Mouse (Mus musculus): ENCODE measurements around the gene Dppa2.
"Not testable (repeated sequence)": the region's sequence is repeated elsewhere in the genome, so short reads cannot be mapped to it uniquely, and the experiment has no call there.

The Dppa2 gene

DNA sequence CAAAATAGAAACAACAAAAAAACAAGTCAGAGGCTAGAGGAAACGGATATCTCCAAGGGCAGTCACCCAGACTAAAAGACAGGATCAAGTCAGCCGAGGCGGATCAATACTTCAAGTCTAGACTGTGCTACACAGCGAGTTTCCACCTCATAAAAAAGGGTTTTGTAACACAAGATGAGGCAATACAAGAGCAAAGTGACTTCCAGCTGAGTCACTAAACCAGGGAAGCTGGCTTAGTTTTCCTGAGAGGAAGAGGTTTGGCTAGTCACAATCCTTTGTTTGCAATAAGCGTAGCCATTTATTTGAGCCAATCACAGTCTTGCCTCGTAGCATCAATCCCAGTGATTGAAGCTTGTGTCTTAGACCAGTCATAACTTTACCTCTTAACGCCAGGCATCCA lies at the start of gene Dppa2:
Gene Dppa2 (plus strand): TSS at position 400 of the 400 bp plus-strand sequence.
- DNase-seq = no peak

DNA sequence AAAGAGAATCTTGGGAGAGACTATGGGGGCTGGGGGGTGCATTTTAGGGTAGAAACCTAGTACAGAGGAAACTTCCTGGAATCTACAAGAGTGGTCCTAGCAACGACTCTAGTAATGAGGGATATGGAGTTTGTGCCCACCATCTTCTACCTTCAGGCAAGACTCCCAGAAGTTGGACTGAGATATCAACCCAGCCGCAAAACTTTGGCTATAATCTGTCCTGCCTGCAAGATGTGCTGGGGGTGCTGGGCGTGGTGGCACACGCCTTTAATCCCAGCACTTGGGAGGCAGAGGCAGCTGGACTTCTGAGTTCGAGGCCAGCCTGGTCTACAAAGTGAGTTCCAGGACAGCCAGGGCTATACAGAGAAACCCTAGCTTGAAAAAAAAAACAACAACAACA lies 49.1 kb upstream of the Dppa2 start:
- no peak for DNase-seq

DNA sequence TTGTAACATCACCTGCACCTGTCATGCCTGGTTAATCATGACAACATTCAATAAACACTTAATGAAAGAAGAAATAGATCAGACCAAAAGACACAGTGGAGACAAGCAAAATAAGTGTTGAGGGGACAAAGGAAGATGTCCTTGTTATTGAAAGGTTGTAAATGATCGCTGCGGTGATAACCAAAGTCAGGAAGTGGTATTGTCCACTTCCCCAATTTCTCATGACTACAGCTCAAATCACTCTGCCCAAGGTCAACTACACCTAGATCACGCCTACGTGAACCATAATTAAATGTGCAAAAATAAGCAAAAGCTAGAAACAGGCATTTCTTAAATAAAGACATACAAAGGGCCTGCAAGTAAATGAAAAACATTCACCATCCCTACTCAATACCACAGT lies 44.2 kb upstream of the Dppa2 start:
- no peak for DNase-seq

DNA sequence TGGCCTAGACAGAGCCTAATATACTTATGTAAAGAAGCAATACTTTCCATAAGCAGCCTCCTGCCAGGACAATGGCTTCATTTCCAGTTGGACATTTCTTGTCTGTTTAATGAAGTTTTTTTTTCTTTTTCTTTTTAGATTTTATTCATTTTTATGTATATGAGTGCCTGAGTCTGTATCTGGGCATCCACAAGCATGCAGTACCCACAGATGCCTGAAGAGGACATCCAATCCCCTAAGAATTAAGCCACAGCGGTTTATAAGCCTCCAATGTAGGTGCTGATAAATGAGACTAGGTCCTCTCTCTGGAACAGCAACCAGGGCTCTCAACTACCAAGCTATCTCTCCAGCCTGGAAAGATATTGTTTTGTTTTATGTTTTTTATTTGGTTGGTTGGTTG lies 40.8 kb upstream of the Dppa2 start:
- no peak for DNase-seq

DNA sequence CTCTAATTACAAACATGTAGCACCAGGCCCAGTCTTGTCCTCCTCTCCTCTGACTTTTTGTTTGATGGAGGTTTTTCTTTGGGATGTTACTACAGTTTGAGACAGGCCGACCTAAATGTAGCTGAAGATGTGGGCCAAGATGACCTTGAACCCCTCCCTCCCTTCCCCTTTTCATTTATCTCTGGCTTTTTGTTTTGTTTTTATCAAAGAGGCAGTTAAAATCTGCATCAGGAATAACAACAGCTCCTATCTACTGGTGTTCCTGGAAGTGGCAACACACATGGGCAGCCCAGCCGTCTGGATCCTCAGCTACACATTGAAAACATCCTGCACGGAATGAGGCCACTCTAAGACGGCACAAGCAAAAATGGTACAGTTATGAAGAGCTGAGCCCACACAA lies 37.9 kb upstream of the Dppa2 start:
- no peak for DNase-seq

DNA sequence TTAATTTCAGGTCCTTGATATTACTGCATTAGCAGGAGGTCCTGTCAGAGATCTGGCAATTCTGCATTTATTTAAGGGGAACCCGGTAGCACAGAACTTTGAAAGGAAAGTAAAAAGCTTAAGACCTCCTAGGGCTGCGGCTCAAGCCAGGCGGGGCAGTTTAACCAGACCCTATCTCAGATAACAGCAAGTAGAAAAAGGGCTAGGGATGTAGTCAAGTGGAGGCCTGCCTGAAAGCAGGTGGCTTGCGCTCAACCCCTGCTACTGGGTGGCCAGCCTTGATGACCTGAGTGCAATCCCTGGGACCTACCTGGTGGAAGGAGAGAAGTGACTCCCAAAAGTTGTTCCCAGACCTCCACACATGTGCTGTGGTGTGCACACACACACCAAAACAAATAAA lies 26.8 kb upstream of the Dppa2 start:
- DNase-seq = no peak

DNA sequence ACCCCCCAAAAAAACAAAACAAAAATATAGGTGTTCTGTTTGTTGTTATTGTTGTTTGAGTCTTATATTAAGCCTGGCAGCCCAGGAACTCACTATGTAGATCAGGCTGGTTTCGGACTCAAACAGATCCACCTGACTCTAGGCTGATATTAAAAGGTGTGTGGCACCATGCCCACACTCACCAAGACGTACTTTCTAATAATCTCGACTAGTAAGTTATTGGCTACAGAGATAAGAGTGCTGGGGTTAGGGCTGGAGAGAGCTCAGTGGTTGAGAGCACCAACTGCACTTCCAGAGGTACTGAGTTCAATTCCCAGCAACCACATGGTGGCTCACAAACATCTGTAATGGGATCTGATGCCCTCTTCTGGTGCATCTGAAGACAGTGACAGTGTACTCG lies 22.8 kb upstream of the Dppa2 start:
- no peak for DNase-seq

DNA sequence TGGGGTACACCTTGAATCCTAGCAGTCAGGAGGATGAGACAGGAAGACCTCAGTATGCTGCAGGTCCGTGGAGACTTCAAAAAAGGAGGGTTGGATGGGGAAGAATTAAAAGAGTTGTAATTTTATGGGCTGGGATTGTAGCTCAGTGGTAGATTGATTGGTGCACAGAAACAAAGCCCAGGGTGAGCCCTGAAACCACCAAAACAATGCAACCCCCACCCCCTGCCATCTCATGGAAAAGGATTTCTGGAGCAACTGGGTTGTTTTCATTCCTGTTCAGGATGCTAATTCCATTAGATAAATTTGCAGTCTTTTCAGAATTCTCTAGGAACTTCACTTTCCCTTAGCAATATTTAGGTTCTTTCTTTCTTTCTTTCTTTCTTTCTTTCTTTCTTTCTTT lies 20.9 kb upstream of the Dppa2 start:
- DNase-seq = no peak

DNA sequence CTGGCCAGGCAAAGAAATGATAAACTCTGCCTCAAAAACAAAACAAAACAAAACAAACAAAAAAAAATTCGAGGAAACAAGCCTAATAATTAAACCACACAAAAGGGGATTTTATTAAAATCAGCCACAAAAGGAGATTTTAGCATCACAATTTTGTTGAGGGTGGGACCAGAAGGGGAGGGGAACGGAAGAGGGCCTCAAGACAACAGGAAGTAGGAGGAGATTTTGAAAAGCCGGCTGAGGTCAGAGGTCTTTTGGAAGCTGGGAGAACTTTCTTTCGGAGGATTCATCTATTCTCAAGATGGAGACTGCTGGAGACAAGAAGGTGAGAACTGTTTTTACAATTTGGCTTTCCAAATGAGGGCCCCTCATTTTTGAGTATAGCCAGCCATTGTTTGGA lies 20.2 kb upstream of the Dppa2 start, which contains the start of gene Dppa4:
Gene Dppa4 (plus strand): TSS at position 217 of the 400 bp plus-strand sequence.
- DNase-seq = no peak

DNA sequence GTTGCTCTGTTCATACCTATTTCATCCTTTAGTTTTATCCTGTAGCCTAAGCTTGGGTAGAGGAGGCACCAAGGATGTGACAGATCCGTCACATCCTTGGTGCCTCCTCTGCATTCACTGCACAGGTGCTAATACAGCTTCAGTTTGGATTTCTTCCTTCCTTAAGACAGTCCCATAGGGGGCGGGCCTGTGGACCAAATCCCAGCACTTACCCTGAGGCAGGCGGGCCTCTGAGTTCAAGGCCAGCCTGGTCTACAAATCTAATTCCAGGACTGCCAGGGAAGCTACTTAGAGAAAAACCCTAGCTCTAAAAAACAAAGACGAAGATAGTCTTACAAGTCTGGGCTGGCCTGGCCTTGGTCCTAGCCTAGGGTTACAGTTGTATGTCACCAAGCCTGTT lies 18.2 kb upstream of the Dppa2 start:
- DNase-seq = no peak

DNA sequence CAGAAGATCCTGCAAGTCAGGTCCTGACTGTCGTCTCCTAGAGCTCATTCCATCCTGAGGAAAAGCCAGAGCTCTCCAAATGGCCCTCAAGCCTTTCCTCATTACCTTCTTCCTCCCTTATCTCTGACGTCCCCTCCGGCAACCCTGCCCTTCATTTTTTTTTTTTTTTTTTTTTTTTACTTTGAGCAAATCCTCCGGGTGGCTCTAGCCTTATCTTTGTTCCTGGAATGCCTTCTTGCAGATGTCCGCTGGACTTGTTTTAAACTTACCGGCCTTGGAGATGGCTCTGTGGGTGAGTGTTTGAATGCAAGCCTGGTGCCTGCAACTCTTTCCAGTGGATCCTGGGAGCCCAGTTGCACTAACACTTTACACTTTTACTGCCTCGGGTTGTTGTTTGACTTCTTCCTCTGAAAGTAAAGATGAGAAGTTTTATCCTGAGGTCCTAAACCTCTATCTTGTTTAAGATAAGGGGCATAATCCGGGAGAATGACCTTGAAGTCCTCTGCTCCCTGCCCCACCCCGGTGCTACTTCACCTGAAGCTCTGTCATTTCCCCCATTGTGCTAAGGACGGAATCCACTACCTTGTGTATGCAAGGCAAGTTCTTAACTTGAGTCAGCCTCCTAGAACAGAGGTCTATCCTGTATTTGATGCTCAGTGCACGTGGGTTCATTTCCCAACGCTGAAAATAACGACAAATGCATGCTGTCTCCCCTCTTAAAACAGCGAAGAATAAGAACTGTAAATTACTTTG lies 6.1 kb upstream of the Dppa2 start:
- DNase-seq = no peak

DNA sequence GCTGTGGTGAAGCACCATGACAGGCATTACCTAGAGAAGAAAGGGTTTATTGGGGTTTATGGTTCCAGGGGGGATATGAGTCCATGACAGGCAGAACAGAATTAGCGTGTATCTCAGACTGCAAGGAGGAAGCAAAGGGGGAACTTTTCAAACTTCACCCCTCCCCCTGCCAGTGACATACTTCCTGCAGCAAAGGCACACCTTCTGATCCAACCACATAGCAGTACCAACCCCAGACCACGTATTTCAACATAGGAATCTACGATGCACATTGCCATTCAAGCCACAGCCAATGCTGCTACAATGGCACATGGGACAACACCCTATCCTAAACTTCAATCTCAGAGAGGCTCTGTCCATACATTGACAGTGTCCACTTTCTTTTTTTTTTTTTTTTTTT lies 3.8 kb upstream of the Dppa2 start:
- DNase-seq = no peak

DNA sequence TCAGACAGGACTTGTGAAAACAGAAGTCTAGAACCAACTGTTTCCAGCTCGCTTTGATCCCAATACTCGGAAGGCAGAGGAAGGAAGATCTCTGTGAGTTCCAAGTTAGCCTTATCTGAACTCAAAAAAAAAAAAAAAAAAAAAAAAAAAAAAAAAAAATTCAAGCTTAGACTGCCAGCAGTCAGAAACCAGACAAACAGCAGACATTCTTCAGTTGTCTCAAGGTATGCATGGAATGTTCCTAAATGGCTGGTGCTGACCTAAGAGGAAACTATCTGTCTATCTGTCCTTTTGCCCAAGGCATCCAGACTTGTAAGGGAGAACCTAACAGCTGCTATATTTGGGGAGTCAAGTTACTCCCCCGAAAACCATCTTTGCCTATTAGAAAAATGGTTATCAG lies 275 bp downstream of the Dppa2 start:
- DNase-seq = no peak

DNA sequence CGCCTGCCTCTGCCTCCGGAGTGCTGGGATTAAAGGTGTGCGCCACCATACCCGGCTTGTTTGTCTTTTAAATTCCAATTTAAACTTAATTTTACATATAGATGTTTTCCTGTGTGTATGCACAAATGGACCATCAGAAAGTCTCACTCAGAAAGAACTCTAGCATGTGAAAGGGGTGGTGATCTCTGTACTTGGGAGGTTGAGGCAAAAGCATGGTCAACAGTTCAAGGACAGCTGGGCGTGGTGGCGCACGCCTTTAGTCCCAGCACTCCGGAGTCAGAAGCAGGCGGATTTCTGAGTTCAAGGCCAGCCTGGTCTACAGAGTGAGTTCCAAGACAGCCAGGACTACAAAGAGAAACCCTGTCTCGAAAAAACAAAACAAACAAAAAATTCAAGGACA lies 5.2 kb downstream of the Dppa2 start:
- not testable (repeated sequence) for DNase-seq

DNA sequence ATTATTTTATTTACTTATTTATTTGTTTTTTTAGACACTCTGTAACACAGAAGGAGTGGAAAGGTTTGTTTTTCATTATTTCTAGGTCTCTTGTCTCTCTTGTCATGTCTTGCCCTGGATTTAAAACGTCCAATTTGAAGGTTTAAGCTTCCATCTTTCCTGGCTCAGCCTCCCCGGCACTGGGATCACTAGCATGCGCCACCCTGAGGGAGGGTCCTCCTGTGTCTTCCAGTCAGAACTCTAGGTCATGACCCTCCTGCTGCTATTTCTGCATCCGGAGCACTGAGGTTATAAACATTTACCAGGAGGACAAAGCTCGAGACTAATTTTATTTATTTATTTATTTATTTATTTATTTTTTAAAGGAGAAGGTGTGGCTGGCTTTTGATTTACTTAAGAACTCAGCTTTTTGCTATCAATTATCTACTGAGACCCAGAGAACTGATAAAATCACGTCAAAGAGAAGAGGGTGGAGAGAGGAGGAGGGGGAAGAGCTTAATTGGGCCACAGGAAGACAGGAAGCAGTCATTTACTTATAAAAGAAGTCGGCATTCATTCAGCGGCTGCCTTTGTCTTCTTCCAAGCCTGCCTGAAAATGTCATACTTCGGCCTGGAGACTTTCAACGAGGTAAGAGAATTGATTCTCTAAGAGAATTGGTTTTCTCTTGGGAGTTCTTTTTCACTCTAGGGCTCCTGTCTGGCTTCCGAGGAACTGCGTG lies 6.4 kb downstream of the Dppa2 start:
- DNase-seq = no peak

DNA sequence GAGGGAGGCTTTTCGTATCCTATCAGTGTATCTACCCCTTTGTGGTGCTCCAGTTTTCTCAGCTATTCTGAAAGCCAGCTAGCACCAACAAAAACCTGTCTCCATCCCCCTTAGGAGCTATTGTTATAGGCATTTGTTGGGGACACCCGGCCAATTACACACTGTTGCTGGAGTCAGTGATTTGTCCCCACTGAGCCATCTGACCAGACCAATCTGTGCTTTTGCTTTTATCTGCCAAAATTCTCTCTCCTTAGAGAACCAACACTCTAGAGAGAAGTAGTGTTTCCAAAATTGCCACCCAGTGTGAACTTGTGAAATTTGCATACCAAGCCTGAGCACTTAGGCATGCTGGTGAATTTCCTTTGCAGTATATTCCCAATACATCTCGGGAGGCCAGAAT lies 11.6 kb downstream of the Dppa2 start:
- DNase-seq = no peak

DNA sequence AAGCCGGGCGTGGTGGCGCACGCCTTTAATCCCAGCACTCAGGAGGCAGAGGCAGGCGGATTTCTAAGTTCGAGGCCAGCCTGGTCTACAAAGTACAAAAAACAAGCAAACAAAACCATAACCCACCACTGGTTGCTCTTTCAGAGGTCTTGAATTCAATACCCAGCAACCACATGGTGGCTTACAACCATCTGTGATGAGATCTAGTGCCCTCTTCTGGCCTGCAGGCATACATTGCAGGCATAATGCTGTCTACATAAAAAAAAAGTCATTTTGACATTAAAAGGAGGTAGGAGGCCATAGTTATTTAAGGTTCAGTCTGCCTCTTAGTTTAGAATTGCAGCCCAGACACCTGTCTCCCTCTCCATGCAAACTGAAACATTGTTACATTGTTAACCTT lies 17.1 kb downstream of the Dppa2 start:
- no peak for DNase-seq

DNA sequence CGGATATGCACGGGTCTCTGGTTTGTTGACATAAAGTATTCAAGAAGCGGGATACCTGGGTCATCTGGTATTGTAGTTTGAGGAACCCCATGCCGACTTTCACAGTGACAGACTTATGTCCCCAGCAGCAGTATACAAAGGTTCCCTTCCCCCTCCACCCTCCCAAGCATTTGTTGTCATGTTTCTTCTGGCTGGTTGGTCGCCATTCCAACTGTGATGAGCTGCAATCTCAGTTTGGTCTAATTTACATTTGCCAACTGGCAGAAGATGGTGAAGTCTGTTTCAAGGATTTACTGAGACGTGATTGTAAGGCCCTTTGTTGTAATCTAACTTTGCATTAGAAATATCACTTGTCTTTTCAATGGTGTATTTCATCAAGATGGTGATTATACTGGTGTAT lies 19.4 kb downstream of the Dppa2 start:
- no peak for DNase-seq

DNA sequence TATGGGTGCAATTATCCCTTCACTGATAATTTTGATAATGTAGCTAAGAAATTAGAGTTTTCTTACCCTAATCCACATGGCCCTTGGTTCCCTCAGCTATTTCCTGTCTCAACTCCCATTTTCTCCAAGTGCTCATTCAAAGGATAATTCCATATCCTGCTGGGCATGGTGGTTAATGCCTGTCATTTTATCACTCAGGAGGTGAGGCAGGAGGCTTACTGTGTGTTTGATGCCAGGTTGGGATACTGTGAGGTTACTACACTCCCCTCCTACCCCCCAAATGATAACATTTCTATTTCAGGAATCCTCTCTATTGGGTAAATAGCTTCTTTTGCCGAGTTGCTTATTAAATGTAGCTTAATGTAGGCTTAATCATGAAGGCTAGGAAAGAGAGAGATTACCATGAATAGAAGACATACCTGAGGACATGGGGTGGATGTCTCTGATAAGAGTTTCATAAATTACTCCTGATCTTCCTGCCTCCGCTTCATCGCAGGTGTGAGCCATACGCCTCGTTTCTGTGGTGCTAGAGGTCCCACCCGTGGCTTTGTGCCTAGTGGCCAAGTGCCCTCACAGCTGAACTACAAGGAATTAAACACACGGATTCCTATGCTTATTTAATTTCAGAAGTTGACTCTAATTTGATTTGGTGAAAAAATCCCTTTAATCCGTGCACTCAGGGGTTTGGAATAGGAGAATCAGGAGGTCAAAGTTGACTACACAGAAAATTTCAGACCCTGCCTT lies 20.1 kb downstream of the Dppa2 start:
- DNase-seq = no peak

DNA sequence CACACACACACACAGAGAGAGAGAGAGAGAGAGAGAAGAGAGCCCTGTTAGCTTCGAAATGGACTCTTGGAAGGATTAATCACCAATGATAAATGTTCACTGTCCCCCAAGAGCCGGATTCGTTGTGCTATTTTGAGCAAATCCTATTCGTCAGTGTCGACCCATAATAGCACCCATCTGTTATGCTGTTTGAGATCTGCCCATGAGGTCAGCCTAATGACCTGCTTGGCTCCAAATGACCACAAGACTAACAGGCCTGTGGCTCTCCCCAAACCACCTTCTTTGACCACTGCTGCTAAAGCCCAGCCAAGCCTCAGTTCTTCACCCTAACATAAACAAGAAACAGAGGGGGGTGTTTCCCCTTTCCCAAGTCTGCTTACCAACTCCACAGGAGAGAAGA lies 23.2 kb downstream of the Dppa2 start:
- DNase-seq = peak in 1 of 2 experiments; percentile 3

DNA sequence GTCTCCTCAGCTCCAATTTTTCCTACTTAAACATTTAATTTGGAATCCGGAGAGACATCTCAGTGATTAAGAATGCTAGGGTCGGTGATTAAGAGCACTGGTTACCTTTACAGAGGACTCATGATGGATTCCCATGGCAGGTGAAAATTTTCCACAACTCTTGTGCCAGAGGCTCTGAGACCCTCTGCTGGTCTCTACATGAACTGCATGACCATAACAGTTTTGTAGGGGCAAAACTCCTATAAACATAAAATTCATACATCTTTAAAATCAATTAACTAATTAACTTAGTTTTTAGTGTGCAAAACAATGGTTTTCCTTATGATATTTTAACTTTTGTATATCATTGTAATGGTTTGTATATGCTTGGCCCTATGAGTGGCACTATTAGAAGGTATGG lies 24.7 kb downstream of the Dppa2 start:
- no peak for DNase-seq

DNA sequence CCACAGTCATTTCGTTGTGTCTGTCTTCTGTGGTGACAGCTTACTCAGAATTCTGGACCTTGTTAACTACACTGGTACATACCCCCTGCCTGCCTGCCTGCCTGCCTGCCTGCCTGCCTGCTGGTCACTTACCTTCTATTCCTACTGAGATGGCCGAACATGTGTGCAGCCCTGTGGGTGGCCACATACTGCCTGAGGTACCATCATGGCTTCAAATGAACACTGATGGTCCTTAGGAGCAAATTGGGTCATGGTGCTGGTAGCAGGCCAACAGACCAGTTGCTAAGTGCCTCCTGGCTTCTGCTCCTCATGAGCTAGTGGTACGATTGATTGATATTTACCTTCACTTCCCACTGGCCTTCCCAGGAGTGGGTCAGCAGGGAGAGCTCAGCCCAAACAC lies 28.1 kb downstream of the Dppa2 start:
- DNase-seq = no peak

DNA sequence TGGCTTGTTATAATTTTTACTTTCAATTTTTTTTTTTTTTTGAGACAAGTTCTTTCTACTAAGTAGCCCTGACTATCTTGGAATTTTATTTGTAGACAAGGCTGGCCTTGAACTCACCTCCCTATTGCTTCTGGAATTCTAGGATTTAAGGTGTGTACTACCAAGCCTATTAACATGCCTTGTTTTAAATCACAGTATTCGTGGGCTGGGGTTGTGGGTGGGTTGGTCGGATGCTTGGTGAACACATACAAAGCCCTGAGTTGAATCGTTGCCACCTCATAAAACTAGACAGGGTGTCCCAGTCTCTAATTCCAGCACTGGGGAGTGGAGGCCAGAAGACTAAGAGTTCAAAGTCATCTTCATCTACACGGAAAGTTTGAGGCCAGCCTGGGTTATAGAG lies 31.6 kb downstream of the Dppa2 start:
- no peak for DNase-seq

DNA sequence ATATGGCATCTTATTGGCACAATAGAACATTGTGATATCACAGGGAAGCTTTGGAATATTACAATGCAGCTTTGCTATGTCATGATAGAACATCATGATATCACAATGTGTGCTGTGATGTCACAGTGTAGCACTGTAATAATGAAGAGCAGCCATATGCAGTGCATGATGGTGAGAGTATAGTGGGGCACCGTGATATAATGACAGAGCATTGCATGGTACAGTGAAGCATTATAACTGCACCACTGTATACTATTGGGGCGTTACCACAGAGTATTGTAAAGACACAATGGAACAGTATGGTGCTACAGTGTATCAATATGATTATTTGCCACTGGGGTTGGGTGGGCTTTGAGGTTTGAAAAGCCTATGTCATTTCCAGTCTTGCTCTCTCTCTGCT lies 40.5 kb downstream of the Dppa2 start:
- DNase-seq = no peak
